Mouse (Mus musculus): Measurements from ENCODE around the gene Sapcd1. TPM values are rescaled to one million over a fixed set of nuclear protein-coding genes. Genes with fewer than 3 reads are reported as not detected.
"Not testable (repeated sequence)": the region's sequence is repeated elsewhere in the genome, so short reads cannot be mapped to it uniquely, and the experiment has no call there.

The Sapcd1 gene
- polyA plus RNA-seq, 1 experiment from 2014 or later = 12.2 TPM

- H3K9ac ChIP-seq (ENCODE audit: low read depth, low read length) = no peak overlapping the region
- H3K4me2 ChIP-seq (ENCODE audit: low read depth, low read length) = no peak overlapping the region
- no peak overlapping the region for H3K4me3 ChIP-seq (ENCODE audit: low read depth, low read length)
- no peak for ATAC-seq (ENCODE audit: low read depth)
- DNase-seq (ENCODE audit: low spot score) = no peak
- H3K9me3 ChIP-seq (ENCODE audit: control insufficient read depth, low read length) = no peaks in the 10 kb centered on the region
- H3K27me3 ChIP-seq (replicated peaks; ENCODE audit: control insufficient read depth, insufficient read depth, low read length) = no peaks in the 10 kb centered on the region
- H3K4me1 ChIP-seq (ENCODE audit: control insufficient read depth, insufficient read depth, low read length) = no peaks in the 10 kb centered on the region
- 76% methylated on average over 6 of the region's 6 CpGs for WGBS
- H3K36me3 ChIP-seq (ENCODE audit: control insufficient read depth, insufficient read depth, low read length) = peaks cover 86% of the 10 kb centered on the region
- no peak overlapping the region for H3K27ac ChIP-seq (replicated peaks; ENCODE audit: low read depth, low read length)
Observed at GRCm38 (mm10) chr17:35013221-35013620, 14.6 kb downstream of the Sapcd1 start.

- 85% methylated on average over 12 of the region's 13 CpGs for WGBS
- H3K4me1 ChIP-seq (ENCODE audit: control insufficient read depth, insufficient read depth, low read length) = no peaks in the 10 kb centered on the region
- no peak overlapping the region for H3K9ac ChIP-seq (ENCODE audit: low read depth, low read length)
- peaks cover 93% of the 10 kb centered on the region for H3K36me3 ChIP-seq (ENCODE audit: control insufficient read depth, insufficient read depth, low read length)
- ATAC-seq (ENCODE audit: low read depth) (no peak), DNase-seq (ENCODE audit: low spot score) (no peak)
- no peak overlapping the region for H3K4me3 ChIP-seq (ENCODE audit: low read depth, low read length)
- no peak overlapping the region for H3K4me2 ChIP-seq (ENCODE audit: low read depth, low read length)
- no peaks in the 10 kb centered on the region for H3K9me3 ChIP-seq (ENCODE audit: control insufficient read depth, low read length)
- H3K27me3 ChIP-seq (replicated peaks; ENCODE audit: control insufficient read depth, insufficient read depth, low read length) = no peaks in the 10 kb centered on the region
- no peak overlapping the region for H3K27ac ChIP-seq (replicated peaks; ENCODE audit: low read depth, low read length)
Observed at GRCm38 (mm10) chr17:35012430-35012829, 15.4 kb downstream of the Sapcd1 start.

DNA sequence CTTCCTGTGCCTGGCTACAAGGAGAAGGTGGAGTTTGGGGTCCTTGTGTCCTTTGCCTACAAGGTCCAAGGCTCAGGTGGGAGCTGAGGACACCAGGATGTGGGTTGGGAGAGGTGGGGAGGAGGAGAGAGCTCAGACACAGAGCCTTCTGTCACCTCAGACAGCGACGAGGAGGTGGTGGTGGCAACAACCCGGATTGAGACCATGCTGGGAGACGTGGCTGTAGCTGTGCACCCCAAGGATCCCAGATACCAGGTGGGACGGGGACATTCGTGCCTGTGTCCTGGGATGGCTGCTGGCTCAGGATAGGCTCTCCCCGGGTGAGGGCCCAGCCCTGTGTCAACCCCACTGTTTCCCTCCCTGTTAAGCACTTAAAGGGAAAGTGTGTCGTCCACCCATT lies 16.4 kb downstream of the Sapcd1 start:
- H3K27me3 ChIP-seq (replicated peaks; ENCODE audit: control insufficient read depth, insufficient read depth, low read length) = no peaks in the 10 kb centered on the region
- H3K27ac ChIP-seq (replicated peaks; ENCODE audit: low read depth, low read length) = no peak overlapping the region
- no peak overlapping the region for H3K9ac ChIP-seq (ENCODE audit: low read depth, low read length)
- H3K4me2 ChIP-seq (ENCODE audit: low read depth, low read length) = no peak overlapping the region
- 90% methylated on average over 8 of the region's 8 CpGs for WGBS
- no peak overlapping the region for H3K4me3 ChIP-seq (ENCODE audit: low read depth, low read length)
- peaks cover 98% of the 10 kb centered on the region for H3K36me3 ChIP-seq (ENCODE audit: control insufficient read depth, insufficient read depth, low read length)
- H3K9me3 ChIP-seq (ENCODE audit: control insufficient read depth, low read length) = no peaks in the 10 kb centered on the region
- DNase-seq (ENCODE audit: low spot score) (no peak), ATAC-seq (ENCODE audit: low read depth) (no peak)
- H3K4me1 ChIP-seq (ENCODE audit: control insufficient read depth, insufficient read depth, low read length) = no peaks in the 10 kb centered on the region

- Histone ChIP-seq H3K4me3 (ENCODE audit: low read depth, low read length) (no peak overlapping the region), H3K27me3 (replicated peaks; ENCODE audit: control insufficient read depth, insufficient read depth, low read length) (no peaks in the 10 kb centered on the region), H3K9me3 (ENCODE audit: control insufficient read depth, low read length) (no peaks in the 10 kb centered on the region), H3K27ac (replicated peaks; ENCODE audit: low read depth, low read length) (no peak overlapping the region), H3K4me1 (ENCODE audit: control insufficient read depth, insufficient read depth, low read length) (no peaks in the 10 kb centered on the region), H3K9ac (ENCODE audit: low read depth, low read length) (no peak overlapping the region), H3K4me2 (ENCODE audit: low read depth, low read length) (no peak overlapping the region), H3K36me3 (ENCODE audit: control insufficient read depth, insufficient read depth, low read length) (peaks cover 96% of the 10 kb centered on the region)
- no peak for DNase-seq (ENCODE audit: low spot score)
- WGBS = 91% methylated on average over 7 of the region's 7 CpGs
- no peak for ATAC-seq (ENCODE audit: low read depth)
Observed at GRCm38 (mm10) chr17:35009586-35009985, 18.2 kb downstream of the Sapcd1 start.

DNA sequence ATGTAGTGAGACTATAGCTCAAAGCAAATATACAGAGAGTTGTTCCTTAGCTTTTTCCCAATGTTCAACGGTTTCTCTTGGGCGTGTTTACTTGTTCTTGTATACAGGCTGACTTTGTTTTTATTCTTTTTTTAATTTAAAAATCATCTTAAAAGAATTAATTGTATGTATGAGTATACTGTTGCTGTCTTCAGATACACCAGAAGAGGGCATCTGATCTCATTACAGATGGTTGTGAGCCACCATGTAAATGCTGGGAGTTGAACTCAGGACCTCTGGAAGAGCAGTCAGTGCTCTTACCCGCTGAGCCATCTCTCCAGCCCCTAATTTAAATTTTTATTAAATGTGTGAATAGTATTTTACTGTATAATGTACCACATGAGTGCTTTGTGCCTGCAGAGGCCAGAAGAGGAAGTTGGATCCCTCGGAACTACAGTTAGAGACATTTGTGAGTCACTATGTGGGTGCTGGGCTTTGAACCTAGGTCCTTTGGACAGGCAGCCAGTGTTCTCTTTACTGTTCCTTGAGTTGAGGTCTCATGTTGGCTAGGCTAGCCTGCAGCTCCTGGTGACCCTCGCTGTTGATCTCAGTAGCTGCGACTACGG lies 20.3 kb downstream of the Sapcd1 start:
- ATAC-seq (ENCODE audit: low read depth) (no peak), DNase-seq (ENCODE audit: low spot score) (no peak)
- Histone ChIP-seq H3K4me1 (ENCODE audit: control insufficient read depth, insufficient read depth, low read length) (peaks cover 3% of the 10 kb centered on the region), H3K4me3 (ENCODE audit: low read depth, low read length) (no peak overlapping the region), H3K27me3 (replicated peaks; ENCODE audit: control insufficient read depth, insufficient read depth, low read length) (no peaks in the 10 kb centered on the region), H3K27ac (replicated peaks; ENCODE audit: low read depth, low read length) (no peak overlapping the region), H3K9me3 (ENCODE audit: control insufficient read depth, low read length) (no peaks in the 10 kb centered on the region), H3K4me2 (ENCODE audit: low read depth, low read length) (no peak overlapping the region), H3K36me3 (ENCODE audit: control insufficient read depth, insufficient read depth, low read length) (peaks cover 82% of the 10 kb centered on the region), H3K9ac (ENCODE audit: low read depth, low read length) (no peak overlapping the region)
- WGBS = 95% methylated on average over 7 of the region's 7 CpGs

DNA sequence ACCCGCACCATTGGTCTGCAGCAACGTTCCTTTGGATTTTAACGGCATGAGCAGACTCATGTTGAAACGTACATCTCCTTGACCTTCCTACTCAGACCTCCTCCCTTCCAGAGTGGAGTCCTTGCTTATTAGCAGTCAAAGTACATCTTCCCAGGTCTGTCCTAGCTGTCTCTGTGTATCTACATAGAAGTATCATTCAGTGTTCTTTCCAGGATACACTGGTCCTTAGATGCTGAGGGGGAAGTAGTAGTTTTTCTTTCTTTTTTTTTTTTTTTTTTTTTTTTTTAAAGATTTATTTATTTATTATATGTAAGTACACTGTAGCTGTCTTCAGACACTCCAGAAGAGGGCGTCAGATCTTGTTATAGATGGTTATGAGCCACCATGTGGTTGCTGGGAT lies 21.9 kb downstream of the Sapcd1 start:
- H3K36me3 ChIP-seq (ENCODE audit: control insufficient read depth, insufficient read depth, low read length) = peaks cover 67% of the 10 kb centered on the region
- H3K4me1 ChIP-seq (ENCODE audit: control insufficient read depth, insufficient read depth, low read length); H3K27me3 ChIP-seq (replicated peaks; ENCODE audit: control insufficient read depth, insufficient read depth, low read length); ATAC-seq (ENCODE audit: low read depth); H3K4me2 ChIP-seq (ENCODE audit: low read depth, low read length); H3K9me3 ChIP-seq (ENCODE audit: control insufficient read depth, low read length); DNase-seq (ENCODE audit: low spot score); H3K27ac ChIP-seq (replicated peaks; ENCODE audit: low read depth, low read length); H3K4me3 ChIP-seq (ENCODE audit: low read depth, low read length); H3K9ac ChIP-seq (ENCODE audit: low read depth, low read length): not testable (repeated sequence)
- WGBS = 93% methylated on average over 4 of the region's 5 CpGs

GRCm38 (mm10) chr17:35005158-35005557 lies 22.7 kb downstream of the Sapcd1 start:
- Histone ChIP-seq H3K9ac (ENCODE audit: low read depth, low read length) (no peak overlapping the region), H3K4me3 (ENCODE audit: low read depth, low read length) (no peak overlapping the region)
- WGBS = 90% methylated on average over 9 of the region's 10 CpGs

GRCm38 (mm10) chr17:35004075-35004717 lies 23.6 kb downstream of the Sapcd1 start:
- no peak overlapping the region for H3K4me2 ChIP-seq (ENCODE audit: low read depth, low read length)
- H3K4me3 ChIP-seq (ENCODE audit: low read depth, low read length) = no peak overlapping the region
- H3K27ac ChIP-seq (replicated peaks; ENCODE audit: low read depth, low read length) = no peak overlapping the region
- no peak overlapping the region for H3K9ac ChIP-seq (ENCODE audit: low read depth, low read length)
- H3K4me1 ChIP-seq (ENCODE audit: control insufficient read depth, insufficient read depth, low read length) = peaks cover 12% of the 10 kb centered on the region
- ATAC-seq (ENCODE audit: low read depth) (no peak), DNase-seq (ENCODE audit: low spot score) (no peak)
- no peaks in the 10 kb centered on the region for H3K9me3 ChIP-seq (ENCODE audit: control insufficient read depth, low read length)
- no peaks in the 10 kb centered on the region for H3K27me3 ChIP-seq (replicated peaks; ENCODE audit: control insufficient read depth, insufficient read depth, low read length)
- 91% methylated on average over 16 of the region's 17 CpGs for WGBS
- peaks cover 53% of the 10 kb centered on the region for H3K36me3 ChIP-seq (ENCODE audit: control insufficient read depth, insufficient read depth, low read length)

More at GRCm38 (mm10) chr17:35005158-35005557, 22.7 kb downstream of the Sapcd1 start:
- ATAC-seq (ENCODE audit: low read depth) (no peak), DNase-seq (ENCODE audit: low spot score) (no peak)
- peaks cover 59% of the 10 kb centered on the region for H3K36me3 ChIP-seq (ENCODE audit: control insufficient read depth, insufficient read depth, low read length)
- no peaks in the 10 kb centered on the region for H3K9me3 ChIP-seq (ENCODE audit: control insufficient read depth, low read length)
- no peaks in the 10 kb centered on the region for H3K27me3 ChIP-seq (replicated peaks; ENCODE audit: control insufficient read depth, insufficient read depth, low read length)
- H3K4me2 ChIP-seq (ENCODE audit: low read depth, low read length) = no peak overlapping the region
- peaks cover 7% of the 10 kb centered on the region for H3K4me1 ChIP-seq (ENCODE audit: control insufficient read depth, insufficient read depth, low read length)
- H3K27ac ChIP-seq (replicated peaks; ENCODE audit: low read depth, low read length) = no peak overlapping the region

Data from embryonic facial prominence, embryonic 14.5 days (tissue).